Mouse (Mus musculus) kidney, adult 2 months (tissue): Measurements from ENCODE around the gene Mymk.

Source experiments
- CTCF ChIP-seq: fragments of 200-500 bp; conservative IDR thresholded peaks from 2 replicates; pipeline ENCODE4 v1.5.1; 2011; ENCODE audit warnings: low read depth, mild to moderate bottlenecking, control low read depth, low read length, moderate library complexity, mixed read lengths; ENCODE audit not compliant: insufficient read depth, insufficient read length
- POLR2A ChIP-seq: fragments of 200-500 bp; IDR thresholded peaks from one replicate; pipeline ENCODE4 v1.6.1; 2011; ENCODE audit warnings: low read depth, low read length, control low read depth

- TF ChIP-seq CTCF, result no peak
- TF ChIP-seq POLR2A, result no peak
Measured at GRCm38 (mm10) chr2:27096341-27096981, 24.5 kb upstream of the Mymk start.
